Mouse (Mus musculus) natural killer cell, adult 2 months (primary cell): Measurements from ENCODE around the gene Ccm2l.

ENCODE experiments used
- DNase-seq, 2 experiments: peaks; one replicate each; pipeline ENCODE4 v3.0.0; 2022; ENCODE audit warnings: low spot score in 2 of 2

The Ccm2l gene

DNA sequence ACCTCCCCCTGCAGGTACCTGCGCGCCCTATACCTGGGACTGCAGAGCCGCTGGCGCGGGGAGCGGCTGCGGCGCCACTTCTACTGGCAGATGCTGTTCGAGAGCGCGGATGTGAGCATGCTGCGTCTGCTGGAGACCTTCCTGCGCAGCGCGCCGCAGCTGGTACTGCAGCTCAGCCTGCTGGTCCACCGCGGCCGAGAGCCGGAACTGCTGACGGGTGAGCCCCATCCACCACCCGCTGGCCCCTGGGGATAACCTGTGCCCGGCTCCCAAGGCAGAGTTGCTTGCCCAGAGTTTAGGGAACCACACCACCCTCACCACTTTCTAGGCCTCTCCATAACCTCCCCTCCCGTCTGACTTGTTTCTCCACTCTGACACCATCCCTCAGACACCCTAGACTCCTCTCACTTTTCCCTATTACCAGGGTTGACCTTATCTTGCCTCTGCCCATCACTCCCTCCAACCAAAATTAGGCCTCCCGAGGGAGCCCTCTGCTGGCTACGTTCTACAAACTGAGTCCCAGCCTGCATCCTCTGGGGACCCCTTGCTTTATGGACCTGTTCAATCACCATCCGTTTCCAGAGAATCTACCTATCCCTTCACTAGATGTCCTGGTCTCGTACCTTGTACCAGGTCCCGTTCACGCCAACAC lies 12.9 kb upstream of the Ccm2l start:
- no peak for DNase-seq

DNA sequence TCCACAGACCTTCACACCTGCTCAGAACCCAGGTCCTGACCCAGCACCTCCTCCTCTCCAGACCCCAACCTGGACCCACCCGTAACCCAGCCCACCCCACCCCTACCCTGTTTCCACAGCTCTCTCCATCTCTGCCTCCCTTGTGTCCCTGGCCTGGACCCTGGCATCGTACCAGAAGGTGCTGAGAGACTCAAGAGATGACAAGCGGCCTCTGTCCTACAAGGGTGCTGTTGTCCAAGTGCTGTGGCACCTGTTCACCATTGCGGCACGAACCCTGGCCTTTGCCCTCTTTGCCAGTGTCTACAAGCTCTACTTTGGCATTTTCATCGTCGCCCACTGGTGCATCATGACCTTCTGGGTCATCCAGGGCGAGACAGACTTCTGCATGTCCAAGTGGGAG lies 11.9 kb upstream of the Ccm2l start:
- DNase-seq, result no peak

DNA sequence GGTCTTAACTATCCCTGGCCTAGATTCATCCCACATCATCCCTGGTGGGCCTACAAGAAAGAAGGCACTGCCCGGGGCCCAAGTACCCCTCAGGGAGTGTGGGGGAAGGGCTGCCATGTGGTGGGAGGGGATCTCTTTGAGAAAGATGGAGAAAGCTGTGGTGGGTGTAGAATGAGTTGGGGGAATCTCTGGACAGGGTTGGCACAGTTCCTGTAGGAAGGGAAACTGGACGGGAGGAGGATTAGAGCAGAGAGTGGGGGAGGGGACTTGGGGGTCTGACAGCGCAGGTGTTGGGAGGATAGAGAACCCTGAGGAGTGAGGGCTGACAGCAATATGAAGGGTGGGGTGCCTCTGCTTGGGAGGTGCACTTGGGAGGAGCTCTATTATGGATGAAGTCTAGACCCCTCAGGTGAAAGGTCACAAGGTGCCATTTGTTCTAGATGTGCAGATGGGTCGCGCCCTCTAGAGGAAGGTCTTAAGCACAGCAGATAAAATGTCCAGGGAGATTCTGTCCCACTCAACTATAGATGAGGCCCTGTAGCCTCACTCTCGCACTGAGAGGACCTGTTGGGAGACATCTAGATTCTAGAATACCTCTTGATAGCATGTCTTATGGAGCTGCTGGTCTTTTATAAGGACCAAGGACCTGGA lies 10.4 kb upstream of the Ccm2l start:
- no peak for DNase-seq

DNA sequence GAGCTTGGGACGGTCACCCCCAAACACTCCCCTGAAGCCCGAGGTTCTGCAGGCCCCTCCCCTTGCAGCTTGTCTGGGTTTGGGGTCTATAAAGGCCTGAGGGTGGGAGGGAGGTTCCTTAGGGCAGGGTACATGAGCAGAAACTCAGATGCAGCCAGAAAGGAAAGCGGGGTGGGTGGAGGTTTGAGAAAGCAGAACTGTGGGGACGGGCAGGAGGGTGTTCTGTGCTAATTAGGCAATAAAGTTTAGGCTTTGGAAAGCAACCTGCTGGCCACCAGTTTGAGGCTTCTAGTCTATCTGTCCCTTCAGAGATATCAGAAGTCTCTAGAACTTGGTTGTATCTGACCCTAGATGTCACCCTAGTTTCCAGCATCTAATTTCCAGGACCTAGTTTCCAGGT lies 7.4 kb upstream of the Ccm2l start:
- DNase-seq, result no peak

DNA sequence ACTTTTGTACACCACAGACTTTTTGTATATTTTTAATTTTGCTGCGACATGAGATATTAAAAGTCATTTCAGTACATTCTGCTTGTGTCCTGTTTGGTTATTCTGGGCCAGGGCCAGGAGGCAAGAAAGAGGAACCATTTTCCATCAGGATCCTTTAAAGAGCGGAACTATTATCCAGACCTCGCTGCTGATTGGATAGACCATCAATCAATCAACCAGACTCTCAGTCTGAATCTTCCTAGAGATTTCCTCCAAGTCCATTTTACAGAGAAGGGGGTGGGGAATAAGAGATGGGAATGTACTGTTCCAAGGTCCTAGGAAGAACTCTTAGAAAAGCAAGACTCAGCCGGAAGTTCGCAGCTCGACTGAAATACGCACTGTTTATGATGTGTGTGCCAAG lies 5.5 kb upstream of the Ccm2l start:
- no peak for DNase-seq

DNA sequence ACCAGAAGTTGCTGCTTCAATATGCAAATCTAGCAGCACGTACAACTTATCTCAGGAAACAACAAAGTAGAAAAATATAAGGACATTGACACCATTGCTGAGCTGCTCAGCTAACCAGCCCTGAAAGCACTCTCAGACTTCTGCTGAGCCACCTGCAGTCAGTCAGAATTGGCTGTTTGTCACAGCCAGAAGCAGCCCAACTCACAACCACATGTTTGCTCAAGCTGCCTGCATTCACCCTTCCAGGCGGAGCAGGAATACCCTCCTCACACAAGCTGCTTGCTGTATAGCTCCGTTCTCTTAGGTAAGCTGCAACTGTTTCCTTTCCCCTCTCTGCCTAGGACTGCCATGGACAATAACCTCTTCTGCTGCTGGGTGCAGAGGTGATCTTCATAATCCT lies 2.4 kb upstream of the Ccm2l start:
- DNase-seq, result no peak

DNA sequence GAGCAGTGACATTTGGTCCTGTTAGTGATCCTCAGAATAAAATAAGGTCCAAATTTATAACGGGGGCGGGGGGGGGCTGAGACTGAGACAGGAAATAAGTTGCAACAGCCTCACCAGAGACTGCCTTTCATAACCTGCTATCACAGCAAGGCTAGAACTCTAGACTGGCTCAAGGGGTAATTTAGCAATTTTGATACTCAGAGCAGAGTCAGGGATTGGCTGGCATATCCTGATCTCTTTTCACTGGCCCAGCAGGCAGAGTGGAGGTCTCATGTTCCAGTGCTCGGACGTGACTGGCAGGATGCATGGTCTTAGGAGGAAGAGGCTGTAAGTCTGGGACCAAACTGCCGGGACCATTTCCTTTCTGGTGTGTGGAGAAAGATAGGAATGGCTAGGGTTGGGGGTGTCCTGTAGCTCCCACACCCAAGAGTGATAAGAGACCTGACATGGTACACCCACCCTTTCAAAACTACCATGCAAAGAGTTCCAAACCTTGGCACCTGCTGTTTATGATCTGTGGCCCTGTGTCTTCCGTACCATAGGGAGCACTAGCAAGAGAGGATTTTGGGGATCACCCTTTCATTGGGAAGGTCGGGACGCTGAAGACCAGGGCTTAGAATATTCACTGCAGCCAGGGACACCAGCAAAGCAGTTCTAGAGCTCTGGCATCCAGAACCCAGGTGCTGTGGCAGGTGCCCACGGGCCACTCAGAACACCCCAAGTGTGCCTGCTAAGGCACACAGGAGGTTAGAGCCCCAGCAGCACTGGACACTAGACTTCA lies 1.4 kb upstream of the Ccm2l start:
- DNase-seq, result no peak

DNA sequence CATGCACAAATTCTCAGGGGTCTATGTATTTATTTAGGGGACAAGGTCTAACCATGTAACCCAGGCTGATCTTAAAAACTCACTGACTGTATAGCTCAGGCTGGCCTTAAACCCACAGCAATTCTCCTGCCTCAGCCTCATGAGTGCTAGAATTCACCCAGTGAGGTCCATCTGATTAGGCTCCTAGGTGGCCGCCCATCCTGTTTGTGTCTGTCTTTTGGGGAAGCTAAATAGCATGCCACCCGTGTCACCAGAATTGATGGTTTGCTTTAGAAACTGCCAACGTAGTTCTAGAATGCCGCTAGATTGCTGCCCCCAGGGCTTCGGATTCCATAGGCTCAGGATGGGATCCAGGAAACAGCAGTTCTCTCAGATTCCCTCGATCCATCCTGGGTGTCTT lies 1.2 kb downstream of the Ccm2l start:
- no peak for DNase-seq

DNA sequence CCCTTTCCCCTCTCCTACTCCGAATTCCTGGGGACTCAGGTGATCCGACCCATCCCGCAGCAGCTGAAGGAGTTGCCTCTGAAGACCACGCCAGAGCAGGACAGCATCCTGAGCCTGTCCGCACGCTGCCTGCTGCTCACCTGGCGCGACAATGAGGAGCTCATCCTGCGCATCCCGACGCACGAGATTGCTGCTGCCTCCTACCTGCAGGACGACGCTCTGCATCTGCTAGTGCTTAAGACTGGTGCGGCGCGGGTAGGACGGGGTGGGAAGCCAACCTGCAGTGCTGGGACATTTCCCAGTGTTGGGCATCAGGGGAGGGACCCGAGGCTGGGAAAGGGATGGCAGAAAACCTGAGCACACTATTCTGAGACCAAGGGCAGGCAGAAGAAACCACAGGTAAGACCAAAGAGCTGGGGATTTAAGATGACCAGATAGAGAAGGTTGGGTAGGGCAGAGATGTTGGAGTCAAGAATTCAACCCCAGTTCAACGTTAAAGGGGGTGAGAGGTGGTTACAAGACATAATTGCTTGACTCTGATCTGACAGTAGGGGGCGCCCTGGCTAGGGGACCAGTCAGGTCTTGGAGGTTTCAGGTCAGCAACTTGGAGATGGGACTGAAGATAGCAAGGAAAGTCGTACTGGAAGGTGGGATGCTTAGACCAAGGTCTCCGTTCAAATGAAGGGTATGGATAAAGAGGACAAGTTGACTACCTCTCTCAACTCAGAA lies 5.2 kb downstream of the Ccm2l start:
- no peak for DNase-seq

DNA sequence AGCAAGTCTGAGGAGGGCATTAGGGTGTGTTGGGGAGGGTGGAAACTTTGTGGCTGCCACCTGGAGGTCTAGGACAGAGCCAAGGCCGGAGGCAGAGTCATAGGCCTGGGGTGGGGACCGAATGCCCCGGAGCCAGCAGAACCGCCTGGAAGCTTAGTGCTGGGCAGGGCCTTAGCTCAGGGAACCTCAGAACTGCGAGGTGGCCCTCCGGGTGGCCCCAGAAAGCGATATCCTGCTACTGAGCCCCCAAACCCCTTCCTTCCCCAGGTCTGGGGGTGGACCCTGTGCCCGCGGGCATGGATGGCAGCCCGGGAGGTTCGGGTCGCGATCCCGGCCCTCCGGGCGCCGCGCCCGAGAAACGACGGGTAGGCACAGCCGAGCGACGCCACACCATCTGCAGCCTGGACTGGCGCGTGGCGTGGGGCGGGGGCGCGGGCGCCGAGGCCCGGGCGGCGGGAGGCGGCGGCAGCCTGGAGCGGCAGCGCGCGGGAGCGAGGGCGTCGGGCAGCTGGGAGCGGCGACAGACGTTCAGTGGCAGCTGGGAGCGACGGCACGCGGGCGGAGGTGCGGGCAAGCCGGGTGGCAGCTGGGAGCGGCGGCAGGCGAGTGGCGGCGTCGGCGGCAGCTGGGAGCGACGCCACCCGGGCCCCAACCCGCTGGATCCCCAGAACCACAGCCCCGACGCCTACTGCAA lies 5.9 kb downstream of the Ccm2l start:
- no peak for DNase-seq

DNA sequence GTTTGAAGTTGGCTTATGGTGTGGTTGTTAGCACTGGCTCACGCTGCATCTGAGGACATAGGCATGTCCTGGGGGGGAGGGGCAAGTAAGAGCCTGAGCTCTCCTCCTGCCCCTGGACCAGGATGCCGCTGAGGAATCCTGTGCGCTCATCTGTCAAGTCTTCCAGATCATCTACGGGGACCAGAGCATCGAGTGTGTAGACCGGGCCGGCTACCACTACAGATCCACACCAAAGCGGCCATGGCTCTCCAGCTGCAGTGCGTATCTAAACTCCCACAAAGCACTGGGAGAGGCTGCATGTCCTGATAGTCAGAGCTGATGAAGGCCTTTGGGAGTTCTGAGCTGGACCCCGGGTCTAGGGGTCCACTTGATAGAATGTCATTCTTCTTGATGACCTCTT lies 8.9 kb downstream of the Ccm2l start:
- DNase-seq, result no peak

DNA sequence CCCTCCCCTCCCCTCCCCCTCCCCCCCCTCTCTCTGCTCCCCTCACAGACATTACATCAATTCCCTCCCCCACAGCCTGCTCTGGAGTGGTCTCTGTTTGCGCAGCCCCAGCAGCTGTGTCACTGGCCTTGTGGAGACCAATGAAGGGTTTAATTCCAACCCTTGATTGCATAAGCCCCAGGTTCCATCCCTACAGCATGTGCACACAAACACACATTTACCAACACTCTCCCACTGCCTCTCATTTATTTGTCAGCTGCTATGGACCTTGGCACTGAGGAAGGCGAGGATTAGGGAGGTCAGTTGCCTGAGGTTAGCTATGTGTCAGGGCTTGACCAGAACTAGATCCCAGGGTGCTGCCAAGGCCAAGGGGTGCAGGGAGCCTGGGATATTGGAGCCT lies 10.2 kb downstream of the Ccm2l start:
- DNase-seq, result no peak

DNA sequence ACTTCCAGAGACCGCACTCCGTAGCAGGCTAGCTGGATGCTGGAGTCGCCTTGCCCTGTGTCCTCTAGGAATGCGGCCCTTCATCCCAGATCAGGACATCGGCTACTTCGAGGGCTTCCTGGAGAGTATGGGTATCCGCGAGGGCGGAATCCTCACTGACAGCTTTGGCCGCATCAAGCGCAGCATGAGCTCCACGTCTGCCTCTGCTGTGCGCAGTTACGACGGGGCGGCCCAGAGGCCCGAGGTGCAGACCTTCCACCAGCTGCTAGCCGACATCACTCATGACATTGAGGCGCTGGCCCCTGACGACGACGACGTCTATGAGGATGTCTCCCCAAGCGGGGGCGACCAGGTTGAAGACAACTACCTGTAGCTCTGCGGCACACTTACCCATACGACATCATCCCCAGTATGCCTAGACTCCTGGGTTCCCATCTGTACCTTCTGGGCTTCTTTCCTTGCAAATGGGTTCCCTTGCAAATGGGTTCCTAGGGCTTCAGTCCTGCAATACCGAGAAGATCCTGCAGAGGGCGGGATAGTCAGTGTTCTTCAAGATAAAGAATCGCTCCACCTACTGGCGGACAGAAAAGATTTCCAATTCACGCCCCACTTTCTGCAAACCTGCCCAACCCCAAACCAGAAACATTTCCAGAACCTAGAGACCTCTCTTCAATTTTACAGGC lies 15.2 kb downstream of the Ccm2l start:
- peak; percentile 55 to 74 for DNase-seq

DNA sequence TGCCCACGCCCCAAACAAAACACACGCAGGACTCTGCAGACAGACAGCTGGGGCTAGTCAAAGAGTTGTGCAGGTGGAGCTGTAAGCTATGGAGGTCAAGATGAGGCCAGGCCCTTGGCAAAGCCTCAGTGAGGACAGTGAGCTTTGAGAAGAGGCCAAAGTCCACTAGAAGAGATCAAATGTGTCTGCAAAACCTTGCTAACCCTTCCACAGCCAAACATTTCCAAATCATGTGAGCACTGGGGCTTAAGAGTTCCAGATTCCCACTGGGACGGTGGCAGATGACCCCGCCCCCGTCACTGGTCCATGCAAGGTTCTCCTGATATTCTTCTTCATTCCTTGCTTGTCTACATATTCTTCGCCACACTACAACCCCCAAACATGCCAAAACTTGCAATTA lies 16.1 kb downstream of the Ccm2l start:
- no peak for DNase-seq

DNA sequence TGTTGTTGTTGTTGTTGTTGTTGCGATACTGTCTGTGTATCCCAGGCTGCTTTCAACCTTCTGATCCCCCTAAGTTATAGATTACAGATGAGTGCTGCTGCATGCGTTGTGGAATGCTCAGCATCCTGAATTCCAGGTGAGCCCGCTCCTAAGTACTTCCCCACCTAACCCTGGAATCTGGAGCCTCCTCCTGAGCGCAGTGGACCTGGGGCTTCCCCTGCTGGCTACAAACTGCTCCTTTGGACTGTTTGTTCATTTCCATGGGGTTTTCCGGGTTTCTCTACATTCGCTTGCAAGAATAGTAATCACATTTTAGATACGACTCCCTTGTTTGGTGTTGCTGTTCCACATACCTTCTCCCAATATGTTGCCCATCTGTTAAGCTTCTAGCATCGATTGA lies 17.5 kb downstream of the Ccm2l start:
- no peak for DNase-seq

DNA sequence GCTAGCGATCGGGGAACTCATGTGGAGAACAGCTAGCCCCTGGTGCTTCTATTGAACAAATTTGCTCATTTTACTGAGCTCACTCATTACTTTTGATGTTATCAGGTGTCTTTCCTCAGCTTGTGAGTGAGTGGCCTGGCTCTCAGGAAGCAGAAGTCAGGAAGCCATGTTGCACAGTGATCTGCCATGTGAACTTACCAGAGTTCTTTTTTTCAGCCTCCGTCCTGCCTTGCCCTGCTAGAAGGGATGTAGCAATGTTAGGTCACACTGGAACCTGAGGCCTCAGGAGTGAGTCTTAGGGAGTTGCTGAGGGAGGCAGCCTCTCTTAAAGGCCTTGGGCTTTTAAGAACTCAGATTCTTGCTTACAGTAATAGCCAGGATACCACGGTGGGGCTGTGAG lies 18.1 kb downstream of the Ccm2l start:
- DNase-seq, result no peak

DNA sequence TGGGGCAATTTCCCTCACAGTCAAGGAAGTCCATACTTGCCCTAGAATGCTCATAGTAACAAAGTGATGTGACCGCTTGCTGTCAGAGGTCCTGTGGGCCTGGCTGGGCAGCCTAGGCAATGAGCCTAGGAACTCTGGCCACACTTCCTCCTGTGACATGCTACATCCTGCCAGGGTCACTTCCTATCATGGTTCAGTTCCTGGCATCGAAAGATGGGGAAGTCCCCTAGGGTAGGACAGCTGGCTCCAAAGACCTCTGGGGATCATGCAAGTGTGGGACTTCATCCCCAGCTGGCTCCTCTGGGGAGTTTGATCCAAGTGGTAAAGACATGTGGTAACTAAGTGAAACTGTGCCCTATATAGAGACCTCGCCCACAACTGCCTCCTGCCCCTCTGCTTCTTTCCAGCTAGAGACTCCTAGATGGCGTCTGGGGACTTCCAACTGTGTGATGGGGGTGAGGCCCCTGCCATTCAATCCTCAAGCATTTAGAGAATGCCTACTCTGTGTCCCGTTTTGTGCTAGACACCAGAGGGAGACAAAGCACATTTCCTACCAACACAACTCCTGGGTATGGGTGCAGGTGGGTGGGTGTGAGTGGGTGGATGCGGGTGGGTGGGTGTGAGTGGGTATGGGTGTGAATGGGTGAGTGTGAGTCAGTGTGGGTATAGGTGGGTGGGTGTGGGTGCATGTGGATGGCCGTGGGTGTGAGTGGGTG lies 18.7 kb downstream of the Ccm2l start:
- peak in 1 of 2 experiments; percentile 25 for DNase-seq

DNA sequence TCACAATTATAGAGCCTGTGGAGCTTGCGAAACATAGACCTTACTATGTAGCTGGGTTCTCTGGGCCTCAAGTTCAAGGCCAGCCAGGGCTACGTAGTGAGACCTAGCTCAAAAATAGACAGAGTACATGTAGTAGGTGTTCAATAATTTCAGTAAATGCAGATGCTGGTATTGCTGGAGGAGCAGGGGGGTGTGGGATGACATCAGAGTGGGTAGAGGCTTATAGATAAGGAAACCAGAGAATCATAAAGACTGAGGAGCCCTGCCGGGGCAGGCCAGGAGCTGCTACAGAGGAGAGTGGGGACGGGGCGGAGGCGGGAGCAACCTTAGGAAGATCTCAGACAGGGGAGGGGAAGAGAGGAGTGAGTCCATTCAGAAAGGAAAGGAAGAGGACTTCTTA lies 19.8 kb downstream of the Ccm2l start:
- DNase-seq, result no peak

DNA sequence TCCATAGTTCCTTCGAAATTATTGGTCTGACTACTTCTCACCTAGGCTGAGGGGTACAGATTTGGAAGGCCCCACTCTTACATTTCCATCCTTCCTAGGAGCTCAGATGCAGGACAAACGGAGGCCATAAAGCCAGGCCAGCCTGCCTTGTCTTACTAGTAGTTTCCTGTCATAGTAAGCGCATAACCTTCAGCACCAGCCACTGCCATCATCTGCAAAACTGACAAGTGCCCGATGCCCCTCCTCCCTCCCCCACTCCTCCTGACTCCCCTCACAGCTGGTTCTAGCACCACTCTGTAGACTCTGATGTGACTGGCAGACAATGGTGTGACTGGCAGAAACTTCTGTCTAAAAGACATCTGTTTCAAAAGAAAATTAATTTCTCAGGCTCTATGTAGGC lies 20.4 kb downstream of the Ccm2l start:
- DNase-seq, result no peak

DNA sequence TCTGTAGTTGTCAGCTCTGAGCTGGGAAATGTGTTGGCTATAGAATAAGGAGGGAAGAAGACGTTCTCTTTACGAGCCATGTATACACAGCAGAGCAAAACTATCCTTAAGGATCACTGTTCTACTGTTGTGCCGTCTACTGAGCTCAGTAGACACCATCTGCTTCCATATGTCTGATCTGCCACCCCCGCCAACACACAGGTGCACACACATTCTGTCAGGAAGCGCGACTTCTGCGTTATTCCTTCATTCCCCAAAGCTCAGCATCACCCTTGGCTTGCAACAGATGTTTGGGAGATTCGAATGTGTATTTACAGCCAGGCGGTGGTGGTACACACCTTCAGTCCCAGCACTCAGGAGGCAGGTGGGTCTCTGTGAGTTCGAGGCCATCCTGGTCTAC lies 21.3 kb downstream of the Ccm2l start:
- no peak for DNase-seq

DNA sequence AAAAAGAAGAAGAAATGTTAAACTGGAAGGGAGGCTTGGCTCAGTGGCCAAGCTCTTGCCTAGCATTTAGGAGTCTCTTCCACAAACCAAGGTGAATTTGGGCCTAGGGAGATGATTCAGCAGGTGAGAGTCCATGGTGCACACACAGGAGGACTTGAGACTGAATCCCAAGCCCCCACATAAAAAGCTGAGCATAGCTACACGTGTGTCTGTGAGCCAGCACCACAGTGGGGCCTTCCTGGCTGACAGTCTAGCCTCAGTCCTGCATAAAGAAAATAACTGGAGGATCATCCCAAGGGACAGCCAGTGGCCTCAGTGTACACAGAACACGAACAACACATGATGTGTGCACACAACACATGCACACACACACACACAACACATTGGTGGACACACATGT lies 23.6 kb downstream of the Ccm2l start:
- no peak for DNase-seq
